Mouse (Mus musculus) erythroblast, embryonic 14.5 days (primary cell): ENCODE measurements around the gene 2700049A03Rik. TPM values are rescaled to one million over a fixed set of nuclear protein-coding genes. Genes with fewer than 3 reads are reported as not detected.

ENCODE experiments used
- H3K27me3 ChIP-seq: 2 replicates; pipeline ENCODE4 v1.6.1; 2012; ENCODE audit warnings: inconsistent platforms; ENCODE audit not compliant: control insufficient read depth
- H3K36me3 ChIP-seq: 2 replicates; pipeline ENCODE4 v1.6.1; 2012; ENCODE audit warnings: mild to moderate bottlenecking, inconsistent platforms; ENCODE audit not compliant: control insufficient read depth
- H3K4me1 ChIP-seq: 2 replicates; pipeline ENCODE4 v1.6.1; 2012; ENCODE audit warnings: inconsistent platforms; ENCODE audit not compliant: control insufficient read depth
- H3K4me3 ChIP-seq: replicated peaks from 2 replicates; pipeline ENCODE3; 2012; ENCODE audit warnings: moderate library complexity, mild to moderate bottlenecking, inconsistent platforms
- H3K9me3 ChIP-seq: 2 replicates; pipeline ENCODE4 v1.6.1; 2012; ENCODE audit warnings: low read length, inconsistent platforms, mixed read lengths; ENCODE audit not compliant: control insufficient read depth
- GATA1 ChIP-seq: IDR thresholded peaks from 2 replicates; pipeline ENCODE4 v1.6.1; 2012; ENCODE audit warnings: low read length, inconsistent platforms, mixed read lengths
- TAL1 ChIP-seq: IDR thresholded peaks from 3 replicates; pipeline ENCODE4 v1.6.1; 2012; ENCODE audit warnings: low read length, inconsistent platforms, mixed read lengths
- polyA plus RNA-seq: library from polyadenylated mRNA; stranded (reverse); fragments of >175 nt; gene quantifications from 2 replicates; pipeline ENCODE4 v1.2.3, GENCODE M21; 2012

The 2700049A03Rik gene
- polyA plus RNA-seq, 1 experiment, result 0.06 TPM

GRCm38 (mm10) chr12:71135581-71135980 lies 1.1 kb upstream of the 2700049A03Rik start:
- Histone ChIP-seq H3K9me3 (no peaks in the 10 kb centered on the region), H3K4me1 (peaks cover 36% of the 10 kb centered on the region), H3K27me3 (no peaks in the 10 kb centered on the region), H3K4me3 (peak overlapping the region; percentile 96), H3K36me3 (peaks cover 38% of the 10 kb centered on the region)
- TF ChIP-seq GATA1 (no peak), TAL1 (no peak)

GRCm38 (mm10) chr12:71136974-71137491 lies 385 bp downstream of the 2700049A03Rik start:
- Histone ChIP-seq H3K27me3 (no peaks in the 10 kb centered on the region), H3K9me3 (no peaks in the 10 kb centered on the region), H3K4me1 (peaks cover 36% of the 10 kb centered on the region), H3K4me3 (peak overlapping the region; percentile 96), H3K36me3 (peaks cover 40% of the 10 kb centered on the region)
- TF ChIP-seq GATA1 (no peak), TAL1 (no peak)

GRCm38 (mm10) chr12:71137686-71138085 lies 1.0 kb downstream of the 2700049A03Rik start:
- Histone ChIP-seq H3K9me3 (no peaks in the 10 kb centered on the region), H3K27me3 (no peaks in the 10 kb centered on the region), H3K4me3 (peak overlapping the region; percentile 96), H3K4me1 (peaks cover 36% of the 10 kb centered on the region), H3K36me3 (peaks cover 42% of the 10 kb centered on the region)
- no peak for TF ChIP-seq TAL1
- TF ChIP-seq GATA1, result no peak

GRCm38 (mm10) chr12:71139258-71139828 lies 2.7 kb downstream of the 2700049A03Rik start:
- Histone ChIP-seq H3K9me3 (no peaks in the 10 kb centered on the region), H3K27me3 (no peaks in the 10 kb centered on the region), H3K36me3 (peaks cover 52% of the 10 kb centered on the region), H3K4me3 (no peak overlapping the region), H3K4me1 (peaks cover 36% of the 10 kb centered on the region)
- TF ChIP-seq GATA1, result no peak
- no peak for TF ChIP-seq TAL1

- Histone ChIP-seq H3K4me1 (peaks cover 21% of the 10 kb centered on the region), H3K9me3 (no peaks in the 10 kb centered on the region), H3K36me3 (peaks cover 65% of the 10 kb centered on the region), H3K27me3 (no peaks in the 10 kb centered on the region), H3K4me3 (no peak overlapping the region)
- no peak for TF ChIP-seq GATA1
These were observed 4.5 kb downstream of the 2700049A03Rik start for GRCm38 (mm10) chr12:71141189-71141588.

GRCm38 (mm10) chr12:71147641-71148040 lies 11.0 kb downstream of the 2700049A03Rik start:
- Histone ChIP-seq H3K36me3 (peaks cover 85% of the 10 kb centered on the region), H3K27me3 (no peaks in the 10 kb centered on the region), H3K4me1 (peaks cover 30% of the 10 kb centered on the region), H3K4me3 (no peak overlapping the region), H3K9me3 (no peaks in the 10 kb centered on the region)
- no peak for TF ChIP-seq TAL1

- Histone ChIP-seq H3K4me3 (no peak overlapping the region), H3K36me3 (peaks cover 83% of the 10 kb centered on the region), H3K9me3 (no peaks in the 10 kb centered on the region), H3K4me1 (peaks cover 30% of the 10 kb centered on the region), H3K27me3 (no peaks in the 10 kb centered on the region)
- TF ChIP-seq TAL1 (no peak), GATA1 (no peak)
These were observed 12.2 kb downstream of the 2700049A03Rik start for GRCm38 (mm10) chr12:71148801-71149200.

GRCm38 (mm10) chr12:71149456-71149855 lies 12.8 kb downstream of the 2700049A03Rik start:
- no peak for TF ChIP-seq TAL1
- TF ChIP-seq GATA1, result no peak
- Histone ChIP-seq H3K27me3 (no peaks in the 10 kb centered on the region), H3K36me3 (peaks cover 80% of the 10 kb centered on the region), H3K4me1 (peaks cover 30% of the 10 kb centered on the region), H3K9me3 (no peaks in the 10 kb centered on the region), H3K4me3 (no peak overlapping the region)

GRCm38 (mm10) chr12:71150167-71150566 lies 13.5 kb downstream of the 2700049A03Rik start:
- TF ChIP-seq GATA1 (no peak), TAL1 (no peak)
- Histone ChIP-seq H3K9me3 (no peaks in the 10 kb centered on the region), H3K27me3 (no peaks in the 10 kb centered on the region), H3K36me3 (peaks cover 80% of the 10 kb centered on the region), H3K4me3 (no peak overlapping the region), H3K4me1 (peaks cover 30% of the 10 kb centered on the region)

GRCm38 (mm10) chr12:71154979-71155378 lies 18.3 kb downstream of the 2700049A03Rik start:
- TF ChIP-seq GATA1 (no peak), TAL1 (no peak)
- H3K4me3 ChIP-seq, result no peak overlapping the region
- no peaks in the 10 kb centered on the region for H3K27me3 ChIP-seq
- peaks cover 81% of the 10 kb centered on the region for H3K36me3 ChIP-seq
- H3K4me1 ChIP-seq, result peaks cover 10% of the 10 kb centered on the region
- H3K9me3 ChIP-seq, result no peaks in the 10 kb centered on the region
